Mouse (Mus musculus): Measurements from ENCODE around the gene Trim26. TPM values are rescaled to one million over a fixed set of nuclear protein-coding genes. Genes with fewer than 3 reads are reported as not detected.

Trim26 gene
- 31.1 and 42.7 TPM in 2 replicates for polyA plus RNA-seq (2012; rRNA removed; ENCODE audit: low replicate concordance)

DNA sequence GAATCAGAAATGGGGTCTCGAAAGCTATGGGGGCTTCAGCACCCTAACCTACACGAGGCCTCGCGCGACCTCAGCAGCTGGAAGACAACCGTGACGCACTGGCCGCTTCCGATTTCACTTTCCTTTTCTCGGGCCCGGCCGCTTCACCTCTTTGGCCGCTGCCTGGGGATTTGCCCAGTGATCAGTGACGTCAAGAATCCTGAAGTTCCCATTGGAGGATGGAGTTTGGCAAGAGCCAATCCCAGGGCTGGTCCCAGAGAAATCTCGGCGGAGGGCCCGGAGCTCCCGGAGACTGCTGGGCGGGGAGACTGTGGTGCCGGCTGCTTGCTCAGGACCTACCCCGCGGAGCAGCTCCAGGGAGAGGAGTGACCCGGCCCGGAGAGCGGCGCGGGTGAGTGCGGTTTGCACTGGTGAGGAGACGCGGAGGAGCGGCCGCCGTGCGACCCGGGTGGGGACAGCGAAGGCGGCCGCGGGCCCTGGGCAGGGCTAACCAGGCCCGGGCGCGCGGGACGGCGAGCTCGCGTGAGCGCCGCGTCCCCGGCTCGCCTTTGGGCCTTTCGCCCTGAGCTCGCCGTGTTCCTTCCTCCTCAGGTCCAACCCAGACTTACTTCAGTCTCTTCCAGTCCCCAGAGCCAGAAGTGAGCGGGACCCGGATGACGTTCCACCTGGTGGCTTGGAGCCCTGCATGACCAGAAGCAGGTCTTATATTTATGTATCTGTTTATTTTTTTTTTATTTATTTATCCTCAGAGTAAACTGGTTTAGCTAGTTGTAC lies at the start of gene Trim26:
Trim26 (plus strand) TSS at position 261 of the 774 bp plus-strand sequence.

GRCm38 (mm10) chr17:36811871-36812270 lies 25.1 kb upstream of the Trim26 start, which contains the start of gene H2-M10.6:
Gene H2-M10.6, plus strand, starts transcription at chr17:36812171.

GRCm38 (mm10) chr17:36866719-36867527 lies 30.0 kb downstream of the Trim26 start, which contains the start of gene Trim15:
Gene Trim15, minus strand, starts transcription at chr17:36867210.

GRCm38 (mm10) chr17:36869284-36869954 lies 32.5 kb downstream of the Trim26 start, which contains the start of gene Trim10:
Gene Trim10, plus strand, starts transcription at chr17:36869574.

DNA sequence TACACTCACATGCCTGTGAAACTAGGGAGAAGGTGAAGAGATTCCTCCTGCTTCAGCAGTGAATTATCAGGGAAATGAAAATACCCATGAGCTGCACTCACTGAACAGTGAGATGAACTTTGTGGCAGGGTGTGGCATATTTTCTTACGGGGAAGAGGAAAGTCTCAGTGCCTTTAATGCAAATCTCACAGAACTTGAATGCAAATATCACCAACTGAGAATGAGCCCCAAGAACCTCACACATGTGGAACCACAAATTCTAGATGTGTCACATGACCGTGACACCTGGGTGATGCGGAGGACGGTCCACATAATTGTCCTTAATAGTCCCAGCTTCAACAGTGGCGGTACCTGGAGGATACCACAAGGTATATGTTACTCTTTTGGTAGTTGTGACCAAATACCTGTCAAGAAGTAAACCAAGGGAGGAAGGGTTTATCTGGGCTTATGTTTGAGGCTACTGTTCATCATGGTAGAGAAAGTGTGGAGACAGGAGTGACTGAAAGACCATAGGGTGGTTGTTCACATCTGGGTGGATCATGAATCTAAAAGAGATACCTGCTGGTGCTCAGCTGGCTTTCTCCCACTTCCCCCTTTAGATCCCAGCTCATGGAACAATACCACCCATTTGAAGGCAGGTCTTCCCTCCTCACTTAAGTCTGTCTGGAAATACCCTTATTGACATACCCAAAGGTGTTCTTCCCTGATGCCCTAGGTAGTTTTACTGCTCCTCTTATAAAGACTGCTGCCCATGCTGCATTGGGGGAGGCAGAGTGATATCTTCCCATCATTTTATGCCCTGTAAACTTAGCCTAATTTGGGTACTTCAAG lies 53.4 kb downstream of the Trim26 start, which contains the start of gene Trim40:
Trim40 (minus strand) TSS at position 51 of the 831 bp plus-strand sequence.

DNA sequence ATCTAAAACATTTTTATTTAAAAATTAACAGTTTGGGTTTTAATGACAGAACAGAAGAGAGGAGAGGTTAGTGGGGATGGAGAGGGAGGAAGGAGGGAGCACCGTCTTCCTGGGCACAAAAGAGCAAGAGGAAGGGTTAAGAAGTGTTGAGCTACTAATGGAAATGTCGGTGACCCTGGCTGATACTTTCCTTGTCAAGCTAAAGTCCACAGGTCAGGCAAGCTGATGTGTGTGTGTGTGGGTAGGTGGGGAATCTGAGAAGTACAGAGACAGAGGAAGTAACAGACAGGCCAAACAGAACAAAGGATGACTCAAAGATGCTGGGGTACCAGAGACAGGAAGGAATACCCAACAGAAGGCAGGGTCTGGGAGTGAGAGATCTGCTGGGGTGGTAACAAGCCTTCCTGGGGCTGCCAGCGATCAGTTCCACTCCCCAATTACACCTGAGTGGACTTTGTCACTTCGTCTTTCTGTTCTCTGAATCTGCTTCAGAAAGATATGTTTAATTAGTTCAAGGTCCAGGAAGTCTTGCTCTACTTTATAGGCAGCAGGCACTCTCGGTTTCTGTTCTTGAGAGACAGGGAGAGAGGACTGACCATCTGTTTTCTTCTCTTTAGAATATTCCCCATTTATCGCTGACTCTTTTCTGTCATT lies 60.7 kb downstream of the Trim26 start, which contains the start of gene Trim31:
Trim31 (plus strand) TSS at position 567 of the 654 bp plus-strand sequence.

Other genes with a start within 250 kb of the Trim26 start
- gene H2-M9, start 194.5 kb upstream of the Trim26 start, polyA plus RNA-seq (2012; rRNA removed; ENCODE audit: low replicate concordance), result 0.86 and 3.3 TPM in 2 replicates
- gene H2-M1, start 164.9 kb upstream of the Trim26 start, polyA plus RNA-seq (2012; rRNA removed; ENCODE audit: low replicate concordance), result not detected in 2 replicates
- gene H2-M10.5, start 64.2 kb upstream of the Trim26 start, polyA plus RNA-seq (2012; rRNA removed; ENCODE audit: low replicate concordance), result not detected in 2 replicates
- not detected in 2 replicates for gene H2-M10.6, start 25.0 kb upstream of the Trim26 start, polyA plus RNA-seq (2012; rRNA removed; ENCODE audit: low replicate concordance)
- gene Trim15, start 30.1 kb downstream of the Trim26 start, polyA plus RNA-seq (2012; rRNA removed; ENCODE audit: low replicate concordance), result 0.10 TPM in 1 of 2 replicates, not detected in the other
- gene Trim10, start 32.4 kb downstream of the Trim26 start, polyA plus RNA-seq (2012; rRNA removed; ENCODE audit: low replicate concordance), result 0.04 and 0.06 TPM in 2 replicates
- gene Trim40, start 53.0 kb downstream of the Trim26 start, polyA plus RNA-seq (2012; rRNA removed; ENCODE audit: low replicate concordance), result not detected in 2 replicates
- not detected in 2 replicates for gene Trim31, start 61.0 kb downstream of the Trim26 start, polyA plus RNA-seq (2012; rRNA removed; ENCODE audit: low replicate concordance)
- gene Rnf39, start 105.8 kb downstream of the Trim26 start, polyA plus RNA-seq (2012; rRNA removed; ENCODE audit: low replicate concordance), result 0.54 and 2.1 TPM in 2 replicates
- gene Ppp1r11, start 114.6 kb downstream of the Trim26 start, polyA plus RNA-seq (2012; rRNA removed; ENCODE audit: low replicate concordance), result 34.2 and 43.5 TPM in 2 replicates
- 25.6 and 47.3 TPM in 2 replicates for gene Znrd1, start 121.4 kb downstream of the Trim26 start, polyA plus RNA-seq (2012; rRNA removed; ENCODE audit: low replicate concordance)
- 2.5 and 4.2 TPM in 2 replicates for gene Znrd1as, start 121.5 kb downstream of the Trim26 start, polyA plus RNA-seq (2012; rRNA removed; ENCODE audit: low replicate concordance)
- 0.19 TPM in 1 of 2 replicates, not detected in the other for gene 2410137M14Rik, start 144.1 kb downstream of the Trim26 start, polyA plus RNA-seq (2012; rRNA removed; ENCODE audit: low replicate concordance)
- gene H2-M5, start 152.4 kb downstream of the Trim26 start, polyA plus RNA-seq (2012; rRNA removed; ENCODE audit: low replicate concordance), result 0.19 and 0.95 TPM in 2 replicates
- gene Zfp57, start 164.0 kb downstream of the Trim26 start, polyA plus RNA-seq (2012; rRNA removed; ENCODE audit: low replicate concordance), result 7.8 and 20.5 TPM in 2 replicates
- not detected in 2 replicates for gene Mog, start 186.3 kb downstream of the Trim26 start, polyA plus RNA-seq (2012; rRNA removed; ENCODE audit: low replicate concordance)
- gene Gabbr1, start 208.8 kb downstream of the Trim26 start, polyA plus RNA-seq (2012; rRNA removed; ENCODE audit: low replicate concordance), result 30.9 and 71.8 TPM in 2 replicates

Measured in subcutaneous adipose tissue, adult 2 months (tissue).